Comparison of ENCODE assay signal across 8 mouse cellular contexts in the genomic region with DNA sequence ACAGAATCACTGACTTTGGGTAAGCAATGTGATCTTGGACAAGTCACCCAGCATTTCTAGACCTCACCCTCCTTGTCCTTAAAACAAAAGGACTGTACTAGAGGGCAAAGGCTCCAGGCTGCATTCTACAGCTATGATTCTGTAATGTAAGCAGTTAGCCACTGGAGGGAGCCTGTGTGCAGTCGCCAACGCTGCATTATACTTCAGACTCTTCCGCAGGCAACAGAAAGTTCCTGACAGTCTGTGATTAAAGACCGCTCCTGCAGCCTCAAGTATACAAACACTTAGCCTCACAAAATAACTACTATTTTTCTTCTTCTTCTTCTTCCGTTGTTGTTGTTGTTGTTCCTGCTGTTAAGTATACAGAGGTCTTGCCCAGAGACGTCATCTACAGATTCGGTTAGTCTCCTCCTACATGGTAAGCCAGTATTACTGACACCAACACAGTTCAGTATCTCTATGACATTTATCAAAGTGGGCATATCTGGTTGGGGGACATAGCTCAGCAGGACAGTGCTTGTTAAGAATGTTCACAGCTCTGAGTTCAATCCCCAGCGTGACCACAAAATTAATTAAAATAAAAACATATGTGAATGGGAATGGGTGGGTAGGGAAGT. TPM values are rescaled to one million over a fixed set of nuclear protein-coding genes. Genes with fewer than 3 reads are reported as not detected.
DNase-seq lines count a peak whose midpoint lies in the region; ATAC-seq lines count a peak whose summit lies in the region.

No protein-coding gene starts in this region.

- peak overlapping the region; percentile 25; the same call in 1 of the 2 replicates for H3K4me3 ChIP-seq in embryonic facial prominence, embryonic 13.5 days

- H3K27me3 ChIP-seq in embryonic facial prominence, embryonic 13.5 days, result peaks cover 24% of the 10 kb centered on the region; the same call in 1 of the 2 replicates

- no peak overlapping the region for H3K27ac ChIP-seq in embryonic facial prominence, embryonic 13.5 days

- no peaks in the 10 kb centered on the region for H3K9me3 ChIP-seq in embryonic facial prominence, embryonic 13.5 days

- peak overlapping the region; percentile 57 for H3K4me2 ChIP-seq in embryonic facial prominence, embryonic 13.5 days

- no peak overlapping the region for H3K9ac ChIP-seq in embryonic facial prominence, embryonic 13.5 days

- intact Hi-C loops in gastrocnemius, postnatal 36 days (cut with DNase I), result no loop called here
- intact Hi-C loops in heart, postnatal 14 days (cut with DNase I), result no loop called here

- H3K36me3 ChIP-seq in embryonic facial prominence, embryonic 13.5 days, result no peaks in the 10 kb centered on the region

- H3K4me1 ChIP-seq in embryonic facial prominence, embryonic 13.5 days, result peaks cover 26% of the 10 kb centered on the region

- DNase-seq in gastrocnemius, adult 18-20 months (ENCODE audit: low spot score), result peak; percentile 59
- no peak for DNase-seq in gastrocnemius, postnatal 36 days
- peak; percentile 80 for DNase-seq in ZHBTc4 (ENCODE audit: low read depth, low spot score)
- DNase-seq in heart, postnatal 14 days, result peak; percentile 60 to 75
- peak; percentile 62 to 76 for DNase-seq in kidney, postnatal 4 days
- peak; percentile 83 for DNase-seq in lung, postnatal 36 days
- DNase-seq in spleen, postnatal 10 days (ENCODE audit: low spot score in 2 of 2), result peak; percentile 22 to 64

- WGBS in embryonic facial prominence, embryonic 13.5 days, result 15% methylated on average over 8 of the region's 8 CpGs

- no peak for ATAC-seq in embryonic facial prominence, embryonic 13.5 days (ENCODE audit: insufficient number of reproducible peaks, insufficient read depth, low FRiP score, low TSS enrichment, low read depth)

RNA-seq across cellular contexts. Expression of a gene that starts 13.0 kb away (rescaled TPM):
- 1 to 10 TPM; 6.0 to 6.1 TPM for total RNA-seq in gastrocnemius, adult 18-20 months (2021)
- 1 to 10 TPM; 6.6 to 6.8 TPM for total RNA-seq in gastrocnemius, postnatal 36 days (2021)
- 1.5 and 3.2 TPM in 2 replicates for polyA plus RNA-seq in embryonic facial prominence, embryonic 13.5 days (2015; fragmentation: Nextera tagmentation; extraction: Ambion mirVana)
- total RNA-seq in heart, postnatal 14 days (2021), result not detected

RNA-seq across cellular contexts. Expression of a gene that starts 37.6 kb away (rescaled TPM):
- 1 to 10 TPM; 6.3 to 7.9 TPM for total RNA-seq in gastrocnemius, adult 18-20 months (2021)
- 1 to 10 TPM; 9.7 to 9.8 TPM for total RNA-seq in gastrocnemius, postnatal 36 days (2021)
- 19.9 and 23.4 TPM in 2 replicates for polyA plus RNA-seq in embryonic facial prominence, embryonic 13.5 days (2015; fragmentation: Nextera tagmentation; extraction: Ambion mirVana)
- 10 to 100 TPM; 18.8 to 19.4 TPM for total RNA-seq in heart, postnatal 14 days (2021)

Comparison
In these comparisons a context has a peak if more than half of its experiments do, and no peak if none do; other contexts are left out.
1. DNase-seq: peak in gastrocnemius, adult 18-20 months (single experiment), ZHBTc4 (single experiment), heart, postnatal 14 days (2 of 2), kidney, postnatal 4 days (2 of 2), lung, postnatal 36 days (single experiment) and spleen, postnatal 10 days (2 of 2); none in gastrocnemius, postnatal 36 days (0 of 2).
2. RNA of a gene that starts 13.0 kb away (total RNA-seq): 6.6 to 6.8 TPM in gastrocnemius, postnatal 36 days and 6.0 to 6.1 TPM in gastrocnemius, adult 18-20 months; not detected in heart, postnatal 14 days; every median in the first group is over 4 times any median in the second.